Mouse (Mus musculus) liver, embryonic 13.5 days (tissue): ENCODE results near the gene Eif2ak3. TPM values are rescaled to one million over a fixed set of nuclear protein-coding genes. Genes with fewer than 3 reads are reported as not detected.
A peak's percentile ranks its signal among the peaks of the same experiment; 100 is the strongest.
"Not testable (repeated sequence)": the region's sequence is repeated elsewhere in the genome, so short reads cannot be mapped to it uniquely, and the experiment has no call there.

Experiments
- ATAC-seq: fragments of 200-750 bp; cut with Nextera tagmentation; 2 replicates; pipeline ENCODE4 v1.8.0; 2017; ENCODE audit warnings: low read depth, mild to moderate bottlenecking, moderate number of reproducible peaks, moderate library complexity
- DNase-seq: peaks from one replicate; pipeline ENCODE4 v3.0.0; 2022
- H3K27ac ChIP-seq: fragments of 300-500 bp; sonication (generic); 2 replicates; pipeline ENCODE4 v1.5.1; 2015; ENCODE audit warnings: moderate library complexity, mild to moderate bottlenecking, inconsistent platforms
- H3K27me3 ChIP-seq: fragments of 300-500 bp; sonication (generic); 2 replicates; pipeline ENCODE4 v1.6.1; 2015; ENCODE audit warnings: mild to moderate bottlenecking, inconsistent platforms
- H3K36me3 ChIP-seq: fragments of 300-500 bp; sonication (generic); 2 replicates; pipeline ENCODE4 v1.6.1; 2015; ENCODE audit warnings: mild to moderate bottlenecking, inconsistent platforms
- H3K4me1 ChIP-seq: fragments of 300-500 bp; sonication (generic); replicated peaks from 2 replicates; pipeline ENCODE4 v1.6.1; 2015; ENCODE audit warnings: inconsistent platforms
- H3K4me2 ChIP-seq: fragments of 300-500 bp; sonication (generic); 2 replicates; pipeline ENCODE4 v1.6.1; 2015; ENCODE audit warnings: inconsistent platforms, mild to moderate bottlenecking, moderate library complexity
- H3K4me3 ChIP-seq: fragments of 300-500 bp; sonication (generic); replicated peaks from 2 replicates; pipeline ENCODE4 v1.5.1; 2015; ENCODE audit warnings: mild to moderate bottlenecking, inconsistent platforms
- H3K9ac ChIP-seq: fragments of 300-500 bp; sonication (generic); 2 replicates; pipeline ENCODE4 v1.6.1; 2015; ENCODE audit warnings: mild to moderate bottlenecking, inconsistent platforms
- H3K9me3 ChIP-seq: fragments of 300-500 bp; sonication (generic); replicated peaks from 2 replicates; pipeline ENCODE4 v1.6.1; 2016; ENCODE audit warnings: inconsistent platforms
- WGBS: fragments of 180-500 bp; shearing (Covaris S2); methylation state at CpG from one replicate; pipeline ENCODE4 v1.1.7; 2015; ENCODE audit not compliant: insufficient replicate concordance; 5-methylcytosine and 5-hydroxymethylcytosine counted together
- polyA plus RNA-seq: library from polyadenylated mRNA; unstranded; fragments of >200 nt; fragmentation: Nextera tagmentation; extraction: Ambion mirVana; gene quantifications from 2 replicates; pipeline ENCODE4 v1.2.1, GENCODE M21; 2015

Gene Eif2ak3
- polyA plus RNA-seq, 1 experiment from 2014 or later = 3.5 TPM

DNA sequence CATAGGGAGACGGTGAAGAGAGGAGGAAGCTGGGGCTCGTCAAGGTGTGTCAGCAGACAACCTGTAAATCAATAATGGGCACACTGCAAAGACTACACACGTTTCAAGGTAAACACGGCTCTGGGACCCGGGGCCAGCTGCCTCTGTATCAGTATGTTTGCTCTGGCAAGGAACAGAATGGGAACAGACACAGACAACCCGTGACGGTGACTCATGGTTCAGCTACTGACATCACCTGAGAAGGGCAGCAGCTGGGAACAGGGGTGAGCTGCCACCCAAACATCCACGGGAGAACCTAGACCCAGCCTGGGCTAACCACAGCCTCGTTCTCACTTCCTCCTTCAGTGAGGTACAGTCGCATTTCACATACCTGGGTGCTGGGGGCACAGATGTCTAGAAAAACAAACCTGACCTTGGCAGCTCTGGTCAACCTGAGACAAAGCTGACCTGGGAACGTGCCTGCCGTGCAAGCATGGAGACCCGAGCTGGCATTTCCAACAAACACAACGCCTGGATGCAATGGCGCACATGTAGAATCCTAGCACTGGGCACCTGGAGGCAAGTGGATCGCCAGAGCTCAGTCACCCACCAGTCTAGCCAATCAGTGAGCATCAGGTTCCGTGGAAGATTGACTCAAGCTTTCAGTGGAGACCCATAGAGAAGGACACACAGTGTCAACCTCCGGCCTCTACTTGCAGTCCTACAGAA is 30.2 kb upstream of the Eif2ak3 start:
- Histone ChIP-seq H3K27ac (no peak overlapping the region), H3K9ac (no peak overlapping the region), H3K4me1 (peaks cover 14% of the 10 kb centered on the region), H3K4me3 (no peak overlapping the region), H3K9me3 (no peaks in the 10 kb centered on the region), H3K36me3 (no peaks in the 10 kb centered on the region), H3K4me2 (no peak overlapping the region), H3K27me3 (no peaks in the 10 kb centered on the region)
- ATAC-seq (peak; percentile 40), DNase-seq (no peak)
- WGBS = 56% methylated on average over 18 of the region's 18 CpGs

DNA sequence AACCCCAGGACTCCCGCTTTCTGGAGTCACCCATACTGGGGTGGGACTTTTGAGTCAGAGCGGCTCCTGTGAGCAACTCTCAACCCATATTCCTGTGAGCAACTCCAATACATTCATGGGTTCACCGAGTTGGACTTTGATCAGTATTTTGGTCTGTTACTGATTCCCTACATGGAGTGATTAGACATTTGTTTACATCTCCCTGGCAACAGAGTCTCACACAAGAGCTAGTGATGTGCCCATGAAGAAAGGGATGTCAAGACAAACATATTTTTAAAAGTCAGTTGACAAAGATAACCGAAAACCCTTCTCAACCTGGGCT is 29.7 kb upstream of the Eif2ak3 start:
- Histone ChIP-seq H3K9me3 (no peaks in the 10 kb centered on the region), H3K4me1 (peaks cover 14% of the 10 kb centered on the region), H3K4me3 (no peak overlapping the region), H3K9ac (no peak overlapping the region), H3K27me3 (no peaks in the 10 kb centered on the region), H3K4me2 (no peak overlapping the region), H3K27ac (no peak overlapping the region), H3K36me3 (no peaks in the 10 kb centered on the region)
- ATAC-seq (0 out of 2 replicates have a peak, but pooled peaks have one; percentile 10), DNase-seq (no peak)
- WGBS = 74% methylated on average over 4 of the region's 4 CpGs

DNA sequence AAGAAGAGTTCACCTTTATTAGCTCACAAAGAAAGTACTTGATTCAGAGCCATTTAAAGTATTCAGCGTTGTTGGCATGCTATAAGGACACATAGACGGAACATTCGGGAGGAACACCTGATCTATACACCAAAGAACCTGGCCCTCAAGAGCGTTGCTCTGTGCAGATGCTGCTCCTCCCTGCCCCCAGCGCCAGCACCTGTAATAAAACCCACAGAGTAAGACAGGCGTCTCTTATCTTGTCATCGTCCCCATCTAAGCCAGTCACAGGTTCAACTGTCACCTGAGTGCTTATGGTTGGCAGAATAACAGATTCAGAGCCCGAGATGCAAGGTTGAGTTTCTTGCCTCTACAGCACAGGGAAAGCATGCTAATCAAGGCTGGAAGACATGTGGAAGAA is 28.8 kb upstream of the Eif2ak3 start:
- no peak for DNase-seq
- no peaks in the 10 kb centered on the region for H3K36me3 ChIP-seq
- H3K4me2 ChIP-seq = no peak overlapping the region
- H3K9ac ChIP-seq = no peak overlapping the region
- peaks cover 12% of the 10 kb centered on the region for H3K4me1 ChIP-seq
- H3K27ac ChIP-seq = no peak overlapping the region
- no peak overlapping the region for H3K4me3 ChIP-seq
- H3K9me3 ChIP-seq = no peaks in the 10 kb centered on the region
- WGBS = 62% methylated on average over 8 of the region's 8 CpGs
- H3K27me3 ChIP-seq = no peaks in the 10 kb centered on the region
- no peak for ATAC-seq

DNA sequence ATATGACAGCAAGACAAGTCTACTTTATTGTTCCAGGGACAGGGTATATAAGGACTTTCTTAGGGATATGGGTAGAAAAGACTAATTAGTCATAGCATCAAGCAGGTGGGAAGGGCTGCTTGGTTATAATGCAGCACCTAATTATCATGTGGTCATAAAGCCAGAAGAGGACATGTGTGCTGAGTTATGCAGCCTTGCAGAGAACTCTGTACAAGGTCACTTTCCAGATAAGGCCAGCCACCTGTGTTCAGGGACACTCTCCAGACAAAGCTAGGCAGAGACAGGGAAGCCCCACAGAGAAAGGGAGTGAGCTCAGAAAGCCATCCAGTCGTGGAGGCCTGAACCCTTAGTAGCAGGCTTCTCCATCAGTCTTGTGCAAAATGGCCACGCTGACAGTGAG is 22.7 kb upstream of the Eif2ak3 start:
- H3K4me2 ChIP-seq = no peak overlapping the region
- no peaks in the 10 kb centered on the region for H3K27me3 ChIP-seq
- 54% methylated on average over 2 of the region's 2 CpGs for WGBS
- H3K27ac ChIP-seq = no peak overlapping the region
- H3K4me1 ChIP-seq = peaks cover 36% of the 10 kb centered on the region
- H3K9me3 ChIP-seq = no peaks in the 10 kb centered on the region
- DNase-seq (no peak), ATAC-seq (no peak)
- no peak overlapping the region for H3K4me3 ChIP-seq
- H3K9ac ChIP-seq = no peak overlapping the region
- no peaks in the 10 kb centered on the region for H3K36me3 ChIP-seq

DNA sequence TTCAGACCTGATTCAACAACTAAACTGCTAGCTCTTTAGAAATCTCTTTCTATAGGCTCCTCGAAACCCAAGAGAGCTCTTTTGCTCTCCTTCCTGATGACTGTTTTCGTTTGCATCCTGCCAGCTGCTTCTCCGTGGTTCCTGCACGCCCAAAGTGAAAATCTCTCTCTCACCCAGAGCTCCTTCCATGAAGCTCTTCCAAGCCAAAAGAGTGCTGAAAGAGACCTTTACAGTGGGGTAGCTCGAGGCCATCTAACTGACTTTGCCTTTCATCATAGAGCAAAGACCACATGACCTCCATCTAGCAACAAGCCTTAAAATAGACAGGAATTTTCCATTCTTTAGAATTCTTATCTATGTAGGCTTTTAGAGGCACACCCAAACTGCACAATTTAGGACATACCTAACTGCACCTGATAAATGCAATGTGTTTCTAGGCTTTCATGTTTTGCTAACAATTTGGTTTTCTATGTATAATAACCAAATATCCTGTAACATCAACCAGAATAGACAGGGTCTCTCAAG is 21.9 kb upstream of the Eif2ak3 start:
- DNase-seq (no peak), ATAC-seq (no peak)
- H3K4me3 ChIP-seq = no peak overlapping the region
- H3K9me3 ChIP-seq = no peaks in the 10 kb centered on the region
- no peaks in the 10 kb centered on the region for H3K27me3 ChIP-seq
- H3K9ac ChIP-seq = no peak overlapping the region
- peaks cover 36% of the 10 kb centered on the region for H3K4me1 ChIP-seq
- no peak overlapping the region for H3K27ac ChIP-seq
- WGBS = 36% methylated on average over 5 of the region's 5 CpGs
- H3K36me3 ChIP-seq = no peaks in the 10 kb centered on the region
- H3K4me2 ChIP-seq = no peak overlapping the region

DNA sequence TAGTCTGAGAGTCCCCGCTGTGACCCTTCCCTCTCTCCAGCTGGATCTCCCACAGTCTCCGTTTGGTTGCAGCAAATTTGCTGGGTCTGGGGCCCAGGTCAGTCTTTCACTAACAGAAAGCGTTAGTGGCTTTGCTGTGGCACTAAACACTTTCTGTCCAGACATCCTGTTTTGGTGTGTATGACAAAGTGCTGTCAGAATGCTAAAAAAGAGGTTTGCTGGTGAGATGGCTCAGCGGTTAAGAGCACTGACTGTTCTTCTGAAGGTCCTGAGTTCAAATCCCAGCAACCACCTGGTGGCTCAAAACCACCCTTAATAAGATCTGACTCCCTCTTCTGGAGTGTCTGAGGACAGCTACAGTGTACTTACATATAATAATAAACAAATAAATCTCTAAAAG is 21.0 kb upstream of the Eif2ak3 start:
- WGBS = 81% methylated on average over 4 of the region's 4 CpGs
- not testable (repeated sequence) for H3K4me2 ChIP-seq, ATAC-seq, H3K4me3 ChIP-seq, H3K36me3 ChIP-seq, H3K27me3 ChIP-seq, DNase-seq, H3K27ac ChIP-seq, H3K9ac ChIP-seq, H3K9me3 ChIP-seq
- peaks cover 36% of the 10 kb centered on the region for H3K4me1 ChIP-seq

DNA sequence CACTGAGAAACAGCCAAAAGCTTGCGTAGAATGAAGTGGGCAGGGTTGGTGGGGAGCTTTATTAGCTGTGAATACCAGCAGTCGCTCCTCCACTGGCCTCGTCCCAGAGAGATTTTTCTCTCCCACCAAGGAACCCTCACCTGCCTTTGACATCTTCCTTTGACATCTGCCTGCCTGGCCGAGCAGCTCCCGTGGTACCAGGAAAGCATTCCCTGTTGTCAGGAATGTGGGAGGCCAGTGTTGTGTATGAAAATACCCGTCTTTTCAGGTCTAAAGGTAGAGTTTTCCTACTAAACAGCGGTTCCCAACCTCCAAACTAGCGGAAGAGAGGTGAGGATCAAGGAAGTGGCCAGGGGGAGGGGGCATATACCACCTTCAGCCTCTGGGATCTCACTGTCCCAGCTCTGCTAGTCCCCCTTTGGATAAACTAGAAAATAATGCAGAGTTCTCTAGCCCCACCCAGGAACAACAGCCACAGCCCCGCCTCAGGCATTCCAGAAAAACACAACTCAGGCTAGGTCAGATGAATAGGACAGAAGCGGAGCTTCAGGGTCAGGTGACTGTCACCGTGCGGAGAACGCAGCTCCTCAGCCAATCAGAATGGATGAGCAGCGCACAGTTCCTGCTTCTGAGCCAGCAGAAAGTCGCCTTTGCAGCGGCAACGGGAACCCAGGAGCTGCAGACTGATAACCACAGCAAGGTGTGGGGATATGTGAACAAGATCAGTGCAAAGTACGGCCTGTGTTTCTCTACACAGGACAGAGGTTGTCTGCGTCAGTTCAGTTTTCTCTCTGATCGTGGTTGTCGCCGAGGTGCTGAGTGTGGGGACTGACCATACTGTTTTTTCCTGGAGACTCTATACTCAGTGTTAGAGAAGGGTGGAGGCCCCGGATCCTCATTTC is 20.0 kb upstream of the Eif2ak3 start:
- Histone ChIP-seq H3K36me3 (no peaks in the 10 kb centered on the region), H3K9me3 (no peaks in the 10 kb centered on the region), H3K27me3 (no peaks in the 10 kb centered on the region), H3K9ac (peak overlapping the region; percentile 71), H3K27ac (peak overlapping the region; percentile 80), H3K4me3 (peak overlapping the region; percentile 57), H3K4me1 (peaks cover 36% of the 10 kb centered on the region), H3K4me2 (peak overlapping the region; percentile 85)
- 11% methylated on average over 23 of the region's 23 CpGs for WGBS
- DNase-seq = peak; percentile 75
- ATAC-seq = peak; percentile 96

DNA sequence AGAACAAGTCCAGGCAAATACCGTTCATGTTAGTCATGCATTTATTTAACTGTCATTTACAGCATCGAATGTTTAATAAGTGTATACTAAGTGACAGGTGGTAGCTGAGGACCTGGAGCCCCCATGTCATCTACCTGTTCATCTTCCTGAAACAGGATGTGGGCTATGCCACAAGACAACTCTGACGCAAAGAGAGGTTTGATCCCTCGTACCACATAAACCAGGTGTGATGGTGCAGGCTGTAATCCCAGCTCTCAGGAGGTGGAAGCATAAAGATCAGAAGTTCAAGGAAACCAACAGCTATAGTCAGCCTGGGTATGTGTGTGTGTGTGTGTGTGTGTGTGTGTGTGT is 19.4 kb upstream of the Eif2ak3 start:
- Histone ChIP-seq H3K4me2 (peak overlapping the region; percentile 85), H3K27me3 (no peaks in the 10 kb centered on the region), H3K27ac (peak overlapping the region; percentile 80), H3K9ac (peak overlapping the region; percentile 71), H3K36me3 (no peaks in the 10 kb centered on the region), H3K9me3 (no peaks in the 10 kb centered on the region), H3K4me1 (peaks cover 36% of the 10 kb centered on the region), H3K4me3 (peak overlapping the region; percentile 57)
- WGBS = 22% methylated on average over 4 of the region's 4 CpGs
- ATAC-seq = no peak
- no peak for DNase-seq

DNA sequence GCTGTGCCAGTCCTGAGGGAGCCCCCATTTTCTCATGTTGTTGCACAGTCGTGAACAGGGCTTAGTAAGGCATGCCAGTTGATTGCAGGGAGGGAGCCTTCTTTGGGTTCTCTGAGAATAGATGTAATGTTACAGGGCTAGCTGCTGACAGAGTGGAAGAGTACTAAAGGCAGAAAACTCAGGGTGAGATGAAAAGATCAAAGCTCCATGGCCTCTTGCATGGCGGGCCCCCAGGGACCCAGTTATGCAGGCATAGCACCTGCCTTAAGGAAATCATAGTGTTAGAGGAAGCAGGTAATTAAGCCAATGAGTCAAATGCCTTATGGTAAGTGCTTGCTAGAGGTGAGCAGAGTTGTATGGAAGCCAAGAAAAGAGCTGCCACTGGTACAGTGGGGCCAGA is 14.9 kb upstream of the Eif2ak3 start:
- no peaks in the 10 kb centered on the region for H3K27me3 ChIP-seq
- H3K4me3 ChIP-seq = no peak overlapping the region
- H3K4me2 ChIP-seq = no peak overlapping the region
- 58% methylated on average over 2 of the region's 2 CpGs for WGBS
- H3K27ac ChIP-seq = no peak overlapping the region
- no peak overlapping the region for H3K9ac ChIP-seq
- H3K4me1 ChIP-seq = peaks cover 10% of the 10 kb centered on the region
- no peaks in the 10 kb centered on the region for H3K9me3 ChIP-seq
- ATAC-seq (no peak), DNase-seq (no peak)
- H3K36me3 ChIP-seq = no peaks in the 10 kb centered on the region

DNA sequence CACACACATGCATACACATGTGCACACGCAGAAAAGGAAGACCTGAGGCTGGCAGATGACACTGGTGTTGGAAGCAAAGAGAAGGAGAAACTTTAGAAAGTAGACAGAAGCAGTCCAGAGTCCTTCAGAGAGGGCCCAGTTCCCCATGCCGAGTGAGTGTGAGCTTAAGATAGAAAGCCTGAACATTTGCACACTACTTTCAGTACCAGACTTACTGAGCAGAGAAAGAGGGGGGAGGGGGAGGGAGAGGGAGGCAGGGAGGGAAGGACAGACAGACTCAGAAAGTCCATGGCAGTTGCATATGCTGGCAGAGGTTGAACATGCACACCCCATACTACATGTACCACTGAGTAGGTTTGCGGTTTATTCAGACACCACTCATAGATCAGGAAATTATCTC is 13.8 kb upstream of the Eif2ak3 start:
- 53% methylated on average over 3 of the region's 3 CpGs for WGBS
- Histone ChIP-seq H3K36me3 (no peaks in the 10 kb centered on the region), H3K4me3 (no peak overlapping the region), H3K4me1 (peaks cover under 1% of the 10 kb centered on the region; the same call in 1 of the 2 replicates), H3K9ac (no peak overlapping the region), H3K9me3 (no peaks in the 10 kb centered on the region), H3K4me2 (no peak overlapping the region), H3K27me3 (no peaks in the 10 kb centered on the region), H3K27ac (no peak overlapping the region)
- ATAC-seq = no peak
- DNase-seq = no peak

DNA sequence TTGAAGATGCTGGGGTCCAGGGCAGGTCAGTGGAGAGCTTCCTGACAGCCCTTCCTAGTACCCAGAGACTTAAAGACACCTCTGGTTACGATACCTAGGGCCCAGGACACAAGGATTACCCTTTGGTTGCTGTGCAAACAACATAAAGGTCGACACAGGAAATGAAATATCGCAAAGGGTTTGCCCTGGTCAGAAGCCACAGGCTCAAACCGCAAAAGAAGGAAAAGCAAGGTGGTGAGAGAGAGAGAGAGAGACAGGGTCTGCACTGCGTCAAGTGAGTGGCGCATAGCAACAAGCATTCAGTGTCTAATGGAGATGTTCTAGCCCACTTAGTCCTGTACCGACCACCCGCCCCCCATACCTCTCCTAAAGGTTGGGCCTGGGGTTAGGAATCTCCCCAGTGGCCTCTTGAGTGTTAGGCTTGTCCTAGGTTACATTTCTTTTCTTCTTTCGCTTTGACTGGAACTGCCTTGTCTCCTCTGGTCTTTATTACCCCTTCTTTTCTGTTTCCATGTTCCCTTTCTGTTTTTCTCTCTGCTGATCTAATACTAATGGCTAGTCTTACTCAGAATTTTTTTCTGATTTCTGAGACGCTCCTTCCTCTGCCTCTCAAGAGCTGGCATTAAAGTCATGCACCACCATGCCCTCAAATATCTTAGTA is 13.0 kb upstream of the Eif2ak3 start:
- no peaks in the 10 kb centered on the region for H3K9me3 ChIP-seq
- no peaks in the 10 kb centered on the region for H3K36me3 ChIP-seq
- no peak for ATAC-seq
- no peaks in the 10 kb centered on the region for H3K4me1 ChIP-seq
- H3K4me2 ChIP-seq = no peak overlapping the region
- DNase-seq = no peak
- H3K27me3 ChIP-seq = no peaks in the 10 kb centered on the region
- no peak overlapping the region for H3K4me3 ChIP-seq
- no peak overlapping the region for H3K27ac ChIP-seq
- WGBS = 50% methylated on average over 10 of the region's 10 CpGs
- no peak overlapping the region for H3K9ac ChIP-seq
